Mouse (Mus musculus) liver, adult (tissue): Measurements from ENCODE around the gene Chek2.
A peak's percentile ranks its signal among the peaks of the same experiment; 100 is the strongest.

Experiments used
- GATA4 ChIP-seq: IDR thresholded peaks from 2 replicates; pipeline ENCODE4 v1.6.1; 2014; ENCODE audit warnings: mild to moderate bottlenecking, low read length; ENCODE audit not compliant: insufficient replicate concordance

Chek2 gene

GRCm38 (mm10) chr5:110916241-110916640 is 76.5 kb downstream of the Chek2 start:
- TF ChIP-seq GATA4: no peak

GRCm38 (mm10) chr5:110919541-110919940 is 79.8 kb downstream of the Chek2 start:
- TF ChIP-seq GATA4: no peak

- TF ChIP-seq GATA4: peak; percentile 28; the same call in 1 of the 2 replicates
Measured at GRCm38 (mm10) chr5:110923336-110923735, 83.6 kb downstream of the Chek2 start.
